Mouse (Mus musculus): Measurements from ENCODE around the gene LTO1. TPM values are rescaled to one million over a fixed set of nuclear protein-coding genes. Genes with fewer than 3 reads are reported as not detected.

Gene LTO1
- polyA plus RNA-seq, 1 experiment, result 38.0 TPM

DNA sequence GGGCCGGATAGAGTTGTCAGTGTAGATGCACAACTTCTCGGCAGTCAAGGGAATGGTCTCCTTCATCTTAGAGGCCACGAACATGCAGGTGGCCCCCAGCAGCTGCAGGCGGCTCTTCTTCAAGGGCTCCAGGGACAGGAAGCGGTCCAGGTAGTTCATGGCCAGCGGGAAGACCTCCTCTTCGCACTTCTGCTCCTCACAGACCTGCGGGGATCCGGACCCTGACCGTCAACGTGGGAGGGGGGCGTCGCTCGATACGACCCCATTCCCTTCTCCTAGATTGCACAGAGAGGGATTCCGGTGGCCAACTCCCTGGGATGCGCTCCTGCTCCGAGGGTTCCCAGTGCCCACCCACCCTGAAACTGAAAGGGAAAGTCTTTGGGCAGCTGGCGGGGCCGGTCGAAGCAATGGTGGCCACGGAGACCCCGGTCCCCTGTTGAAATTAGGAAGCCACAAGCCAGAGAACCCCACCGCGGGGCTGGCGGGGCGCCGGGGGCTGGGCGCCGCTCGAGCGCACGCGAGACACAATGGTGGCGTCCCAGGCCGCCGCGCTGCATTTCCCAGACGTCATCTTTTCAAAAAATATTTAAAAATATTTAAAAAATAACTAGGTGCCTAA, 23.1 kb downstream of the LTO1 start:
- DNase-seq, result no peak
- Histone ChIP-seq H3K4me1 (ENCODE audit: control insufficient read depth, insufficient read depth, low read length) (peaks cover 27% of the 10 kb centered on the region), H3K4me3 (replicated peaks; ENCODE audit: insufficient read depth, low read depth, low read length) (peak overlapping the region; percentile 87), H3K27me3 (ENCODE audit: control insufficient read depth, insufficient read depth, low read length) (peaks cover 3% of the 10 kb centered on the region; the same call in 1 of the 2 replicates), H3K27ac (ENCODE audit: insufficient read depth, low read length) (peak overlapping the region; percentile 42)
- TF ChIP-seq CTCF (IDR thresholded peaks at IDR 0.05; ENCODE audit: borderline replicate concordance, insufficient read depth, low read depth, low read length) (no peak), POLR2A (IDR thresholded peaks at IDR 0.05; ENCODE audit: borderline replicate concordance, insufficient read depth, low read length) (no peak)
- 1% methylated on average over 39 of the region's 39 CpGs for WGBS

DNA sequence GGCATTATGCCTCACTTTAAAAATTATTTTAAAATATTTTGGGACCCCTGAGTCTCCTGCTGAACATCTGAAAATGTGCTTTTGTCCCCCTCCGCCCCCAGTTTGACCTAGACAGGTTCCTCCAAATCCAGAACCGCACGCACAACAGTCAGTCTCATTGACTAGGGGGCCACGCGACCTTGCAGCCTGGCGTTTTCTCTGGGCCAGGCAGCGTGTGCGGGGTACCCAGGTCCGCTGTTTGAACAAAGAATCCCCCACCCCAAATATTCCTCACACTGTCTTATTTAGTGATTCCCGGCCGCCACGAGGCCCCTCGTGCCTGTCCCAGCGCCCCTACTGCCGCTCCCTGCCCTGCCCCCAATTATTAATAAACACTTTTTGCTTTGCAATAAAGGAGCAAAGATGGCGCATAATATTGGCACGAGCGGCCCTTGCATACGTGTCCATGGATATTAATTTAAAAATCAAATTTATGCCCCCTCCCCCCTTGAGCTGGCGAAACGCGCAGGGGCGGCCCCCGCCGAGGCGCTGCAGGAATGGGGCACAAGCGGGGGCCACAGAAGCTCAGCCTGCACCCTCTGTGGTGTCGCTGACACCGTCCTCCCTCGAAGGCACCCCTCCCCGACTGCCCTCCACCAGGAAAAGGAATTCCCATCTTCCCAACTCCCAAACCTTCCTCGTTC, 23.9 kb downstream of the LTO1 start:
- Histone ChIP-seq H3K27ac (ENCODE audit: insufficient read depth, low read length) (no peak overlapping the region), H3K4me1 (ENCODE audit: control insufficient read depth, insufficient read depth, low read length) (peaks cover 25% of the 10 kb centered on the region), H3K27me3 (ENCODE audit: control insufficient read depth, insufficient read depth, low read length) (peaks cover 3% of the 10 kb centered on the region; the same call in 1 of the 2 replicates), H3K4me3 (replicated peaks; ENCODE audit: insufficient read depth, low read depth, low read length) (peak overlapping the region; percentile 87)
- no peak for DNase-seq
- no peak for TF ChIP-seq CTCF (IDR thresholded peaks at IDR 0.05; ENCODE audit: borderline replicate concordance, insufficient read depth, low read depth, low read length)
- 2% methylated on average over 32 of the region's 32 CpGs for WGBS

DNA sequence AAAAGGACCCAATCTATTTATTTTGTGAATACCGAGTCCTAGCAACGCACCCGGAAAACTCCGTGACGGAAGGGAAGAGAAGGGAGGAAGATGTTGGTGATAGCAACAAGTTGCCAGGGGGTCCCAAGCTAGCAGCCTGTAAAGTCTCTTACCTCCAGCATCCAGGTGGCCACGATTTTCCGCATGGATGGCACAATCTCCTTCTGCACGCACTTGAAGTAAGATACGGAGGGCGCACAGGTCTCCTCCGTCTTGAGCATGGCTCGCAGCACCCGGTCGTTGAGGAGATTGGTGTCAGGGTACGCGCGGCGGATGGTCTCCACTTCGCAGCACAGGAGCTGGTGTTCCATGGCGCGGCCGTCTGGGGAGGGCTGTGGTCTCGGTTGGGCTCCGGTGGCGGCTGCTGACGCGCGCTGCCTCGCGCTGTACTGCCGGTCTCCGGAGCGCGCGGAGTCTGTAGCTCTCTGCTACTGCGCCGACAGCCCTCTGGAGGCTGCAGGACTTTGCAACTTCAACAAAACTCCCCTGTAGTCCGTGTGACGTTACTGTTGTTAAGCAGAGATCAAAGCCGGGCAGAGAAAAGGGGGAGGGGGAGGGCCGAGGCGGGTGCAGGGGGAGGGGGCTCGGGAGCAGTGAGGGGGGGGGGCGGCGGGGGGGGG, 24.6 kb downstream of the LTO1 start, which contains the start of gene Ccnd1:
Ccnd1 (minus strand) TSS at position 582 of the 659 bp plus-strand sequence.
- Histone ChIP-seq H3K4me3 (replicated peaks; ENCODE audit: insufficient read depth, low read depth, low read length) (peak within 1 kb of the TSS; percentile 87), H3K27me3 (ENCODE audit: control insufficient read depth, insufficient read depth, low read length) (peaks cover 3% of the 10 kb centered on the region; the same call in 1 of the 2 replicates), H3K27ac (ENCODE audit: insufficient read depth, low read length) (no peak within 1 kb of the TSS), H3K4me1 (ENCODE audit: control insufficient read depth, insufficient read depth, low read length) (peaks cover 20% of the 10 kb centered on the region)
- WGBS, result under 1% methylated on average over 43 of the region's 45 CpGs
- DNase-seq, result peak; percentile 46 to 56
- TF ChIP-seq CTCF (IDR thresholded peaks at IDR 0.05; ENCODE audit: borderline replicate concordance, insufficient read depth, low read depth, low read length) (no peak), POLR2A (IDR thresholded peaks at IDR 0.05; ENCODE audit: borderline replicate concordance, insufficient read depth, low read length) (no peak; the same call in 1 of the 2 replicates)

DNA sequence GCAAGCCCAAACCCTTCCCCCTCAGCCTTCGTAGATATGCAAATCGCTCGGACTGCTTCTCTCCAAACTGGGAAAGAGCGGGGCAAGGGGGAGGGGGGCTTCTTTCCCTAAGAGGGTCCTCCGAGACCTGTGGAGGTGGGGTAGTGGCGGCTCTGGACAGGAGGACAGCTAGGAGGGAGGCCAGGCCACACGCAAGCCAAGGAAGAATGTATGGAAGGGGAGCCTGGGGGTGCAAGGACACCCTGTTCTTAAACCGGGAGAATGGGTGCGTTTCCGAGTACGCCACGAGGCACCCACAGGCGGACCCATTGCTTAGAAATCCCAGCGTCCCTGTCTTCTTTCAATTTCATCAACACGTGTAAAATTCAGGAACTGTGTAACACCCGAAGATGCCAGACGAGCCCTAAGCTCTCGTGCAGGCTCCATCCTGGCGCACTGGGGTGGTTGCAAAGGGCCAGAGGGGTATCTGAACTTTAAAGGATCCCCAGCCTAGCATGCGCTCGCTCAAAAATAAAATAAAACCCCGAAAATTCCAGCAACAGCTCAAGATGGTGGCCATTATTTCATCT, 25.2 kb downstream of the LTO1 start:
- peaks cover 20% of the 10 kb centered on the region for H3K4me1 ChIP-seq (ENCODE audit: control insufficient read depth, insufficient read depth, low read length)
- no peak overlapping the region for H3K27ac ChIP-seq (ENCODE audit: insufficient read depth, low read length)
- no peak overlapping the region for H3K4me3 ChIP-seq (replicated peaks; ENCODE audit: insufficient read depth, low read depth, low read length)
- TF ChIP-seq CTCF (IDR thresholded peaks at IDR 0.05; ENCODE audit: borderline replicate concordance, insufficient read depth, low read depth, low read length) (no peak), POLR2A (IDR thresholded peaks at IDR 0.05; ENCODE audit: borderline replicate concordance, insufficient read depth, low read length) (no peak)
- H3K27me3 ChIP-seq (ENCODE audit: control insufficient read depth, insufficient read depth, low read length), result peaks cover 3% of the 10 kb centered on the region; the same call in 1 of the 2 replicates
- no peak for DNase-seq
- WGBS, result 2% methylated on average over 22 of the region's 22 CpGs

DNA sequence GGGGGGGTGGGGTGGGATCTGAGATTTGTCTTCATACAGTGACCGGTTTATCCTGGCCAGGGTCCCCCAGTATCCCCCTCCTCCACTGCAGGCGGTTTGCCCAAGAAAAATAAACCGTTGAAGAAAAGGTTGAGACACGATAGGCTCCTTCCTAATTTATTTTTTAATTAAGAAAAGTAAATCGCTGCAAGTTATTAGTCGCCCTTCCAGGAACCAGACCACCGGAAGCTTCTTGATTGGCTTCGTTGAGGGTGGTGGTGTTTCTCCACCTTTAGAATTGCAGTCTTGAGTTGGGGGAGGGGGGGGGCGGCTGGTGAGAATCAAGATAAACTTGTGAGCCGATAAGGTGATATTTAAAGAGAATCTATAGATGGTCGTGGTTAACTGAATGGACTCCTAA, 25.7 kb downstream of the LTO1 start:
- Histone ChIP-seq H3K27ac (ENCODE audit: insufficient read depth, low read length) (no peak overlapping the region), H3K4me3 (replicated peaks; ENCODE audit: insufficient read depth, low read depth, low read length) (no peak overlapping the region), H3K27me3 (ENCODE audit: control insufficient read depth, insufficient read depth, low read length) (peaks cover 3% of the 10 kb centered on the region; the same call in 1 of the 2 replicates), H3K4me1 (ENCODE audit: control insufficient read depth, insufficient read depth, low read length) (peaks cover 20% of the 10 kb centered on the region)
- TF ChIP-seq CTCF (IDR thresholded peaks at IDR 0.05; ENCODE audit: borderline replicate concordance, insufficient read depth, low read depth, low read length) (no peak), POLR2A (IDR thresholded peaks at IDR 0.05; ENCODE audit: borderline replicate concordance, insufficient read depth, low read length) (no peak)
- DNase-seq, result no peak
- 3% methylated on average over 11 of the region's 11 CpGs for WGBS

DNA sequence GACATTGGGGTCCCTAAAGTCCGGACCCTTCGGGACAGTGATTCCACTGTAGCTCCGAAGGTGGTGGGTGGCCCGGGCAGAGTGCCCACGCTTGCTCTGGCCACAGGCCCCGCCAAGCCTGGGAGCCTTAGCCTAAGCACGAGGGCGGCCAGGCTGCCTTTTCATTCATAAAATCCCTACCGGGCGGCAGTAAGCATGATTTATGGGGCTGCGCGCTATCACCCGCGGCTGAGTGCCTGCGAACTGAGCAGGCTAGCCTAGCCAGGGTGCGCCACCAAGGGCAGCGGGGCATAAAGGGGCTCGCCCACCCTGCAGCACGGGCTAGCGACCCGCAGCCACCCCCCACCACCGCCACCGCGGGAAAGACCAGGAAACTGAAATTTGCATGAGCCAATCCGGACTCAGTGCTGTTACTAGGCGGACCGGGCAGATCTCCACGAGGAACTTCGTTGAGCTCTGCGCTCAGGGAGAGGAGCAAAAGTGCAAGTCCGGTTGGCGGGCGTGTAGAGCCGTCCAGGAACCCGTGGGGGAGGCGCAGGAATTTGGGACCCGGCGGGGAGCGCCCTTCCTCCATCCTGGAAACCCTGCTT, 26.4 kb downstream of the LTO1 start:
- Histone ChIP-seq H3K27me3 (ENCODE audit: control insufficient read depth, insufficient read depth, low read length) (peaks cover 3% of the 10 kb centered on the region; the same call in 1 of the 2 replicates), H3K4me3 (replicated peaks; ENCODE audit: insufficient read depth, low read depth, low read length) (peak overlapping the region; percentile 11), H3K27ac (ENCODE audit: insufficient read depth, low read length) (no peak overlapping the region), H3K4me1 (ENCODE audit: control insufficient read depth, insufficient read depth, low read length) (peaks cover 13% of the 10 kb centered on the region)
- no peak for TF ChIP-seq POLR2A (IDR thresholded peaks at IDR 0.05; ENCODE audit: borderline replicate concordance, insufficient read depth, low read length)
- TF ChIP-seq CTCF (IDR thresholded peaks at IDR 0.05; ENCODE audit: borderline replicate concordance, insufficient read depth, low read depth, low read length), result no peak
- 1% methylated on average over 39 of the region's 39 CpGs for WGBS
- DNase-seq, result peak; percentile 41 to 43

DNA sequence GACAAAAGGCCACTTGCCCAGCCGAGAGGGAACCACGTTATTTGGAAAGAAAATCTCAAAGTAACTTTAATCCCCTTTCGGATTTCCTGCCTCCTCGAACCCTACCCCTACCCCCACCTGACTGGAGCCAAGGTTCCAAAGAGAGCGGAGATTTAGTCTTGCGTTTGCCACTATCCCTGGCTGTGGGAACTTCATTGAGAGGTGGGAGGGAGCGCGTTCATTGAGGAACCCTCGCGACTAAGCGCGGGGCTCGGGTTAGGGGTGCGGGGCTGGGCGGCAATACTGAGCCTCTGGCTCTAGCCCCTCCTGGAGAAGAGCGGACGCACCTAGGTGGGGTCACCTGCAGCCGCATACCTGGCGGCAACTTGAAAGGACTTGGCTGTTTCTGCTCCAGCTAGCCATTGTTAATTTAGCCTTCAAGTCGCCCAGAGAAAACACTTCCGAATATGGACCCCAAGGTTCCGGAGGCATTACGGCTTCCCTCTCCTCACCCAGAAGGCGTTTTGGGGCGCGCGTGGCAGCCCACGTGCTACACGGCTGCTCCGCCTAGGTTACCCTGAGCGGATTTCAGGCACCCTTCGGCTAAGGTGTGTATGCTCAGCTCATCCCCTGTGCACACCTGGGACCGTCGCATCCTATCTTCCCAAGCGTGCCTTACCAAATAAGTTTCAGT, 27.3 kb downstream of the LTO1 start:
- TF ChIP-seq POLR2A (IDR thresholded peaks at IDR 0.05; ENCODE audit: borderline replicate concordance, insufficient read depth, low read length), result no peak
- no peak for TF ChIP-seq CTCF (IDR thresholded peaks at IDR 0.05; ENCODE audit: borderline replicate concordance, insufficient read depth, low read depth, low read length)
- Histone ChIP-seq H3K27ac (ENCODE audit: insufficient read depth, low read length) (no peak overlapping the region), H3K4me1 (ENCODE audit: control insufficient read depth, insufficient read depth, low read length) (peaks cover 6% of the 10 kb centered on the region), H3K27me3 (ENCODE audit: control insufficient read depth, insufficient read depth, low read length) (peaks cover 3% of the 10 kb centered on the region; the same call in 1 of the 2 replicates), H3K4me3 (replicated peaks; ENCODE audit: insufficient read depth, low read depth, low read length) (no peak overlapping the region)
- DNase-seq, result peak in 1 of 2 experiments; percentile 13
- WGBS, result 2% methylated on average over 35 of the region's 35 CpGs

All from cerebellum, adult 2 months (tissue).